Mouse (Mus musculus) erythroblast, embryonic 14.5 days (primary cell): ENCODE measurements around the gene Tcl1.

Experiments used
- GATA1 ChIP-seq: IDR thresholded peaks from 2 replicates; pipeline ENCODE4 v1.6.1; 2012; ENCODE audit warnings: low read length, inconsistent platforms, mixed read lengths
- TAL1 ChIP-seq: IDR thresholded peaks from 3 replicates; pipeline ENCODE4 v1.6.1; 2012; ENCODE audit warnings: low read length, inconsistent platforms, mixed read lengths

DNA sequence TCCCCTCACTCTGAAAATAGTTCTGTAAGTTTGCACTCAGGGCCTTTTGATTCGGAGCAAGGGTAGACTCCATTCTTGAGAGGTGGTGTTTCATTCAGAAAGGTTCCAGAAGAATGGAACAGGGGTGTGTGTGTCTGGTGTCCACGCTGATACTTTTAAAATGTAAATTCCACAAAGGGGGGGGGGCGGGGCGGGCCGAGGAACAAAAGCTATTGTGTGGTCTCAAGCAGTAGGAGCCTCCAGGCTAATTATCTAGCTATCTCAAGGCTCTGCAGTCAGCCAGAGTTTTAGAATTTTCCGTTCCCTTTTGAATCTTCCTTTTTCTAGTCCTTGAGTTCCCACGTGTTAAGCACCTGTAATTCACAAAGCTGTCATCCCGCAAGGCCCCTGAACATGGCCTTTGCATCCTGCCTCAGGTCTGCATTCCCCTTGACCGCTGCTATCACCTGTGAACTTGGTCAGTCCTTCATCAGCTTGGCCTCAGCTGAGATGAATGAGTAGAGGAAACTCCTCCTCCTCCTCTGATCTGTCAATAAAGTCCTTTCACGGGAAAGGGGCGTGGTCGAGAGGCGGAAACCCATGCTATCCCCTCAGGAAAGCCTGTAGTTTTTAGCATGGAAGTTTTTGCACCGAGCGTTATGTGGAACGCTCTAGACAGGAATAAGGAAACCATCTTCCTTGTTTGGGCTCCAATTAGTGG, 2.2 kb upstream of the Tcl1 start:
- TF ChIP-seq GATA1: no peak
- TF ChIP-seq TAL1: no peak
